Mouse (Mus musculus) liver, embryonic 12.5 days (tissue): ENCODE measurements around the gene Ezr. TPM values are rescaled to one million over a fixed set of nuclear protein-coding genes. Genes with fewer than 3 reads are reported as not detected.
A peak's percentile ranks its signal among the peaks of the same experiment; 100 is the strongest.

Experiments used
- ATAC-seq: fragments of 200-750 bp; cut with Nextera tagmentation; 2 replicates; pipeline ENCODE4 v1.8.0; 2017; ENCODE audit warnings: moderate number of reproducible peaks, mild to moderate bottlenecking, moderate library complexity
- H3K27ac ChIP-seq: fragments of 300-500 bp; sonication (generic); 2 replicates; pipeline ENCODE4 v1.5.1; 2016; ENCODE audit warnings: mild to moderate bottlenecking
- H3K27me3 ChIP-seq: fragments of 300-500 bp; sonication (generic); replicated peaks from 2 replicates; pipeline ENCODE4 v1.6.1; 2016; ENCODE audit warnings: mild to moderate bottlenecking, moderate library complexity
- H3K36me3 ChIP-seq: fragments of 300-500 bp; sonication (generic); 2 replicates; pipeline ENCODE4 v1.6.1; 2016; ENCODE audit warnings: mild to moderate bottlenecking, moderate library complexity
- H3K4me1 ChIP-seq: fragments of 300-500 bp; sonication (generic); 2 replicates; pipeline ENCODE4 v1.6.1; 2016
- H3K4me2 ChIP-seq: fragments of 300-500 bp; sonication (generic); 2 replicates; pipeline ENCODE4 v1.6.1; 2016; ENCODE audit warnings: mild to moderate bottlenecking, moderate library complexity
- H3K4me3 ChIP-seq: fragments of 300-500 bp; sonication (generic); 2 replicates; pipeline ENCODE4 v1.5.1; 2016; ENCODE audit warnings: mild to moderate bottlenecking, moderate library complexity
- H3K9ac ChIP-seq: fragments of 300-500 bp; sonication (generic); 2 replicates; pipeline ENCODE4 v1.6.1; 2016; ENCODE audit warnings: mild to moderate bottlenecking, moderate library complexity
- H3K9me3 ChIP-seq: fragments of 300-500 bp; sonication (generic); replicated peaks from 2 replicates; pipeline ENCODE4 v1.6.1; 2016; ENCODE audit warnings: mild to moderate bottlenecking, moderate library complexity
- WGBS: fragments of 180-500 bp; shearing (Covaris S2); methylation state at CpG from one replicate; pipeline ENCODE4 v1.1.7; 2016; ENCODE audit not compliant: insufficient replicate concordance; 5-methylcytosine and 5-hydroxymethylcytosine counted together
- polyA plus RNA-seq: library from polyadenylated mRNA; unstranded; fragments of >200 nt; fragmentation: Nextera tagmentation; extraction: Ambion mirVana; gene quantifications from 2 replicates; pipeline ENCODE4 v1.2.1, GENCODE M21; 2016

Ezr gene
- polyA plus RNA-seq, 1 experiment from 2014 or later = 67.9 TPM

DNA sequence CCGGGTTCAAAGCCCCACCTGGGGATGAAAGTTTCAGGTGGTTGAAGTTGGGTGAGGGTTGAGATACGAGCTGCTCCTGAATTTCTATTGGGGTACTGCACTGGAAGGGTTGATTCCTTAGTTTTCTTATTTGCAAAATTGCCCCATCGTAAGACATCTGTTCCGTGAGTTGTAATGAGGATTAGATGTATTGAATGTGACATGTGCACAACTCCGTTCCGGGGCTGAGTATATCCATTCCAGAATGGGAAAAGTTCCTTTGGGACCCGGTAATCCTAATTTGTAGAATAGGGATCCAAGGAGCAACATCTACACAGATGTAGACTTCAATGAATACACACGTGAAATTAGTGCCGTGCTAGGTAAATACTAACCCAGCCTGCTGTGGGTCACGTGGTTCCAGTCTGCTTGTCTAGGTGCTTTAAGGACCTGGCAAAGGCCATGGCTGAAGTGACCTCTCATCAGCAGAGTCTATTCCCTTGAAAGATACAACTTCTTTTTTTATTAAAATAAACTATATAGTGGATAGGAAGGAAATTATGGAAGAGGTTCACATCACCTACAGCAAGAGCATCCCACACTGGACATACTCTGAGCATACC, 1.3 kb upstream of the Ezr start:
- Histone ChIP-seq H3K4me1 (peaks cover 42% of the 10 kb centered on the region), H3K9ac (peak overlapping the region; percentile 94), H3K4me3 (peak overlapping the region; percentile 91), H3K27me3 (no peaks in the 10 kb centered on the region), H3K4me2 (peak overlapping the region; percentile 93), H3K9me3 (no peaks in the 10 kb centered on the region), H3K27ac (peak overlapping the region; percentile 94), H3K36me3 (no peaks in the 10 kb centered on the region)
- no peak for ATAC-seq
- 56% methylated on average over 10 of the region's 10 CpGs for WGBS

GRCm38 (mm10) chr17:6783006-6783661, 550 bp upstream of the Ezr start:
- peak overlapping the region; percentile 93 for H3K4me2 ChIP-seq
- peaks cover 49% of the 10 kb centered on the region for H3K4me1 ChIP-seq
- H3K4me3 ChIP-seq = peak overlapping the region; percentile 91
- no peaks in the 10 kb centered on the region for H3K36me3 ChIP-seq
- no peaks in the 10 kb centered on the region for H3K27me3 ChIP-seq
- H3K27ac ChIP-seq = peak overlapping the region; percentile 94
- peak overlapping the region; percentile 94 for H3K9ac ChIP-seq
- no peaks in the 10 kb centered on the region for H3K9me3 ChIP-seq
- under 1% methylated on average over 56 of the region's 58 CpGs for WGBS
- peak; percentile 58 for ATAC-seq

DNA sequence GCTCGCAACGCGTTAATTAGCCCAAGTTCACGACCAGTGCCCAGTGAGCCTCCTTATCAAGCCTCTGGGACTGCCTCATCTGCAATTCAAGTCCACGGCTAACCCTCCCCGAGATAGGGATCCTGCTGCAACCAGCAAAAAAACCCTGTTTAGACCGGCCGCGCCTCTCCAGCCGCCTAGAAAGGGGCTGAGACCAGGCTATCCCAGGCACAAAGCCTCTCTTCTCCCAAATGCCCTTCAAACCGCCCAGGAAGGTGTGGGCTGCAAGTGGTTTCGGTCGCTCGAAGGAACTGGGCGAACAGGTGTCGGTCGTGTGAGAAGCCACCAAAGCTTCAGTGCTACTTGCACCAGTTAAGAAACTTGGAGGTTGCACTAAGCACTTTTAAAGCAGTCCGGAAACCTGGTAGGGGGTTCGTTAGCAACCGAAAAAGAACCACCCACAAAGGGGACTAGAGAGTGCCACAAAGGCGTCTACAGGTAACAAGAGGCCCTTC, 504 bp downstream of the Ezr start:
- Histone ChIP-seq H3K9me3 (no peaks in the 10 kb centered on the region), H3K27ac (peak overlapping the region; percentile 94), H3K4me2 (peak overlapping the region; percentile 93), H3K9ac (peak overlapping the region; percentile 94), H3K36me3 (peaks cover 1% of the 10 kb centered on the region; the same call in 1 of the 2 replicates), H3K4me3 (peak overlapping the region; percentile 91), H3K4me1 (peaks cover 57% of the 10 kb centered on the region), H3K27me3 (no peaks in the 10 kb centered on the region)
- under 1% methylated on average over 21 of the region's 21 CpGs for WGBS
- peak; percentile 66 for ATAC-seq

GRCm38 (mm10) chr17:6781273-6781672, 1.3 kb downstream of the Ezr start:
- Histone ChIP-seq H3K4me1 (peaks cover 65% of the 10 kb centered on the region), H3K4me2 (peak overlapping the region; percentile 93), H3K9ac (peak overlapping the region; percentile 94), H3K27ac (no peak overlapping the region), H3K4me3 (peak overlapping the region; percentile 91), H3K27me3 (no peaks in the 10 kb centered on the region), H3K36me3 (peaks cover 3% of the 10 kb centered on the region; the same call in 1 of the 2 replicates), H3K9me3 (no peaks in the 10 kb centered on the region)
- no peak for ATAC-seq
- WGBS = 52% methylated on average over 6 of the region's 6 CpGs

- no peak for ATAC-seq
- no peaks in the 10 kb centered on the region for H3K9me3 ChIP-seq
- peak overlapping the region; percentile 94 for H3K9ac ChIP-seq
- H3K4me3 ChIP-seq = peak overlapping the region; percentile 91
- peaks cover 72% of the 10 kb centered on the region for H3K4me1 ChIP-seq
- no peak overlapping the region for H3K27ac ChIP-seq
- no peaks in the 10 kb centered on the region for H3K27me3 ChIP-seq
- 60% methylated on average over 4 of the region's 4 CpGs for WGBS
- H3K36me3 ChIP-seq = peaks cover 3% of the 10 kb centered on the region; the same call in 1 of the 2 replicates
- peak overlapping the region; percentile 93 for H3K4me2 ChIP-seq
Measured at GRCm38 (mm10) chr17:6780521-6781115, 2.0 kb downstream of the Ezr start.

DNA sequence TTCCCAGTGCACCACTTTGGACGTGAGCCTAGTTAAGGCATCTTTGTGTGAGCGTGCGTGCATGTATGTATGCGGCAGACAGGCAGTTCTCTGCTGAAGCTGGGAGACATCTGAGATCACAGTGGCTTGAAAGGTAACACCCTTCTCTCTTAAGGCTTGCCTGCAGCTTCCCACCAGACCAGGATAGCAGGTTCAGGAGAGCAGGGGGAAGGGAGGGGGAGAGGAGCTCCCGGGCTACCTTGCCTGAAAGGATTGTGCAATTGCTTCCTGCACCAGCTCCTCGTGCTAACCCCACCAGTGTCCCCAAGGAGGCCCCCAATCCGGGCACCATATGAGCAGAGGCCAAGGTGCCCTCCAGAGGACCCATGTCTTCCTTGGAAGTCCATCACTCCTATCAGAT, 3.0 kb downstream of the Ezr start:
- peaks cover 10% of the 10 kb centered on the region for H3K36me3 ChIP-seq
- no peaks in the 10 kb centered on the region for H3K27me3 ChIP-seq
- peaks cover 81% of the 10 kb centered on the region for H3K4me1 ChIP-seq
- 22% methylated on average over 7 of the region's 7 CpGs for WGBS
- H3K27ac ChIP-seq = 0 out of 2 replicates have a peak overlapping the region, but pooled peaks have one; percentile 76
- ATAC-seq = no peak
- peak overlapping the region; percentile 94 for H3K9ac ChIP-seq
- H3K9me3 ChIP-seq = no peaks in the 10 kb centered on the region
- peak overlapping the region; percentile 91 for H3K4me3 ChIP-seq
- H3K4me2 ChIP-seq = peak overlapping the region; percentile 93

- H3K4me2 ChIP-seq = peak overlapping the region; percentile 93
- peaks cover 15% of the 10 kb centered on the region for H3K36me3 ChIP-seq
- no peaks in the 10 kb centered on the region for H3K27me3 ChIP-seq
- H3K9me3 ChIP-seq = no peaks in the 10 kb centered on the region
- WGBS = 14% methylated on average over 23 of the region's 23 CpGs
- H3K4me3 ChIP-seq = peak overlapping the region; percentile 91
- peak overlapping the region; percentile 94 for H3K9ac ChIP-seq
- peak overlapping the region; percentile 76 for H3K27ac ChIP-seq
- no peak for ATAC-seq
- H3K4me1 ChIP-seq = peaks cover 87% of the 10 kb centered on the region
Measured at GRCm38 (mm10) chr17:6778771-6779509, 3.6 kb downstream of the Ezr start.

DNA sequence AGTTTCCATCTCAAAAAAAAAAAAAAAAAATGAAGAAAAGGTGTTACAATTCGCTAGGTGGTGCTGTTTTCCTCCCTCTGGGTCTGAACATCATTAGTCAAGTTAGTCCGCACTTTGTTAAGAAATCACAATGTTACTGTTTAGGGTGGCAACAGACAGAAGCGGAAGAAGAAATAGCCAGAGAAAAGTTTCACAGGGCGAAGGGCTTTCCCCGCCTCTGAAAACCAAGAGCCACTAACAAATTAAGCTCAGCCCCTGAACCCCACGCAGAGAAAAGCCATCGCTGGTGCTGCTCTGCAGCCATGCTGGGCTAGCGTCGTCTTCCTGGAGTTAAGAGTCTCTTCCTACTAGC, 4.3 kb downstream of the Ezr start:
- Histone ChIP-seq H3K4me3 (peak overlapping the region; percentile 91), H3K4me1 (peaks cover 87% of the 10 kb centered on the region), H3K27ac (peak overlapping the region; percentile 76), H3K9ac (peak overlapping the region; percentile 94), H3K36me3 (peaks cover 21% of the 10 kb centered on the region), H3K9me3 (no peaks in the 10 kb centered on the region), H3K4me2 (peak overlapping the region; percentile 93), H3K27me3 (no peaks in the 10 kb centered on the region)
- 2% methylated on average over 9 of the region's 9 CpGs for WGBS
- ATAC-seq = no peak

GRCm38 (mm10) chr17:6777629-6778331, 4.8 kb downstream of the Ezr start:
- peak overlapping the region; percentile 93 for H3K4me2 ChIP-seq
- ATAC-seq = no peak
- H3K9ac ChIP-seq = no peak overlapping the region
- no peaks in the 10 kb centered on the region for H3K27me3 ChIP-seq
- H3K9me3 ChIP-seq = no peaks in the 10 kb centered on the region
- 58% methylated on average over 12 of the region's 12 CpGs for WGBS
- H3K4me3 ChIP-seq = no peak overlapping the region
- no peak overlapping the region for H3K27ac ChIP-seq
- peaks cover 21% of the 10 kb centered on the region for H3K36me3 ChIP-seq
- peaks cover 90% of the 10 kb centered on the region for H3K4me1 ChIP-seq

- Histone ChIP-seq H3K27me3 (no peaks in the 10 kb centered on the region), H3K4me3 (no peak overlapping the region), H3K27ac (no peak overlapping the region), H3K4me1 (peaks cover 97% of the 10 kb centered on the region), H3K9ac (no peak overlapping the region), H3K9me3 (no peaks in the 10 kb centered on the region), H3K4me2 (no peak overlapping the region), H3K36me3 (peaks cover 21% of the 10 kb centered on the region)
- WGBS = 75% methylated on average over 6 of the region's 6 CpGs
- no peak for ATAC-seq
Measured at GRCm38 (mm10) chr17:6777061-6777460, 5.5 kb downstream of the Ezr start.

- no peak for ATAC-seq
- 69% methylated on average over 5 of the region's 5 CpGs for WGBS
- Histone ChIP-seq H3K36me3 (peaks cover 21% of the 10 kb centered on the region), H3K9ac (no peak overlapping the region), H3K27me3 (no peaks in the 10 kb centered on the region), H3K9me3 (no peaks in the 10 kb centered on the region), H3K4me3 (no peak overlapping the region), H3K4me2 (no peak overlapping the region), H3K27ac (no peak overlapping the region), H3K4me1 (peaks cover 97% of the 10 kb centered on the region)
Measured at GRCm38 (mm10) chr17:6776576-6776975, 6.0 kb downstream of the Ezr start.
